Comparison of ENCODE assay signal across 8 mouse cellular contexts in genomic region chr8:83747661-83748346, GRCm38 (mm10). TPM values are rescaled to one million over a fixed set of nuclear protein-coding genes. Genes with fewer than 3 reads are reported as not detected.
A peak's percentile ranks its signal among the peaks of the same experiment; 100 is the strongest.
DNase-seq lines count a peak whose midpoint lies in the region; ATAC-seq and TF ChIP-seq lines count a peak whose summit lies in the region.

No protein-coding gene starts in this region.

- no peaks in the 10 kb centered on the region for H3K27me3 ChIP-seq in C2C12 (ENCODE audit: control insufficient read depth, insufficient read depth, insufficient read length)
- H3K27me3 ChIP-seq in forebrain, embryonic 16.5 days (replicated peaks; ENCODE audit: control insufficient read depth, insufficient read depth, low read length): 0 out of 2 replicates have a peak, but pooled peaks cover 3% of the 10 kb centered on the region

- H3ac ChIP-seq in C2C12 (ENCODE audit: control insufficient read depth, insufficient read length, low read depth): peak overlapping the region; percentile 8

- no peak for TF ChIP-seq CTCF in C2C12 (IDR thresholded peaks at IDR 0.05; ENCODE audit: control insufficient read depth, insufficient read depth, insufficient read length)
- no peak for TF ChIP-seq CTCF in olfactory bulb, adult 2 months (IDR thresholded peaks at IDR 0.05; ENCODE audit: insufficient read depth, low read depth, low read length)

- peak; percentile 85 for ATAC-seq in forebrain, embryonic 16.5 days

- no peaks in the 10 kb centered on the region for H3K9me3 ChIP-seq in forebrain, embryonic 16.5 days (ENCODE audit: control insufficient read depth, low read length)

- intact Hi-C loops in heart, postnatal 25 days (cut with DNase I): loop anchor here (2.0 kb wide), 1 partner anchor 35 kb away; no protein-coding TSS in a partner anchor

- no peaks in the 10 kb centered on the region for H3K36me3 ChIP-seq in C2C12 (ENCODE audit: control insufficient read depth, insufficient read depth)
- H3K36me3 ChIP-seq in forebrain, embryonic 16.5 days (ENCODE audit: control insufficient read depth, insufficient read depth): no peaks in the 10 kb centered on the region

- peaks cover 8% of the 10 kb centered on the region; the same call in 1 of the 2 replicates for H3K4me1 ChIP-seq in forebrain, embryonic 16.5 days (replicated peaks; ENCODE audit: control insufficient read depth, insufficient read depth, low read length)
- peaks cover 15% of the 10 kb centered on the region for H3K4me1 ChIP-seq in olfactory bulb, adult 2 months (ENCODE audit: control insufficient read depth, insufficient read depth, low read length)

- no peak for TF ChIP-seq POLR2A in olfactory bulb, adult 2 months (IDR thresholded peaks at IDR 0.05; ENCODE audit: insufficient read depth, low read depth, low read length)

- no peak overlapping the region for H3K4me3 ChIP-seq in C2C12 (ENCODE audit: insufficient read depth, poor library complexity, severe bottlenecking)
- H3K4me3 ChIP-seq in forebrain, embryonic 16.5 days (replicated peaks; ENCODE audit: low read length): peak overlapping the region; percentile 32
- peak overlapping the region; percentile 12; the same call in 1 of the 2 replicates for H3K4me3 ChIP-seq in olfactory bulb, adult 2 months (ENCODE audit: insufficient read depth, low read depth, low read length)

- peak; percentile 33 to 56 for DNase-seq in adrenal gland, adult 18-20 months (ENCODE audit: low spot score in 2 of 2)
- peak; percentile 73 for DNase-seq in heart, postnatal 25 days (ENCODE audit: low spot score)
- DNase-seq in kidney, postnatal 36 days: peak; percentile 81 to 82
- peak; percentile 87 for DNase-seq in lung, postnatal 14 days
- peak; percentile 69 for DNase-seq in thymus, postnatal 4 days

- no peaks in the 10 kb centered on the region for H3K79me3 ChIP-seq in C2C12 (ENCODE audit: low read depth)

- under 1% methylated on average over 28 of the region's 28 CpGs for WGBS in forebrain, embryonic 16.5 days
- WGBS in olfactory bulb, adult 2 months: 4% methylated on average over 28 of the region's 28 CpGs

- H3K79me2 ChIP-seq in C2C12 (ENCODE audit: control insufficient read depth, insufficient read depth): no peaks in the 10 kb centered on the region

- H3K27ac ChIP-seq in forebrain, embryonic 16.5 days (ENCODE audit: low read length): no peak overlapping the region
- H3K27ac ChIP-seq in olfactory bulb, adult 2 months (ENCODE audit: insufficient read depth, low read depth, low read length): no peak overlapping the region

- H3K4me2 ChIP-seq in forebrain, embryonic 16.5 days (ENCODE audit: low read length): peak overlapping the region; percentile 50

- H3K9ac ChIP-seq in forebrain, embryonic 16.5 days (replicated peaks; ENCODE audit: low read depth, low read length): peak overlapping the region; percentile 47

TF ChIP-seq in C2C12, 6 proteins besides CTCF, POLR2A, EP300 and RAD21:
- no peak for TF ChIP-seq FOSL1 (IDR thresholded peaks at IDR 0.05; ENCODE audit: insufficient read depth, low read length, poor library complexity, severe bottlenecking)

RNA-seq across cellular contexts. Expression of gene Adgre5, which starts 6.7 kb away (rescaled TPM):
- polyA plus RNA-seq in C2C12 (2012; fragmentation: generic; extraction: Trizol): 114 TPM
- total RNA-seq in adrenal gland, adult 18-20 months (2021): 10 to 100 TPM; 23.4 to 35.3 TPM
- polyA plus RNA-seq in forebrain, embryonic 16.5 days (2015; fragmentation: Nextera tagmentation; extraction: Ambion mirVana): 8.1 and 10.8 TPM in 2 replicates
- total RNA-seq in heart, postnatal 25 days (2021): 10 to 100 TPM; 39.4 to 56.9 TPM
- not detected in 2 replicates for polyA plus RNA-seq in olfactory bulb, adult 2 months (2012; ENCODE audit: insufficient read depth, insufficient read length, low replicate concordance, missing spikeins)

RNA-seq across cellular contexts. Expression of gene Ddx39, which starts 32.8 kb away (rescaled TPM):
- 271 TPM for polyA plus RNA-seq in C2C12 (2012; fragmentation: generic; extraction: Trizol)
- total RNA-seq in adrenal gland, adult 18-20 months (2021): 10 to 100 TPM; 17.5 to 20.5 TPM
- 116 TPM in 2 replicates for polyA plus RNA-seq in forebrain, embryonic 16.5 days (2015; fragmentation: Nextera tagmentation; extraction: Ambion mirVana)
- 10 to 100 TPM; 20.0 to 21.6 TPM for total RNA-seq in heart, postnatal 25 days (2021)
- not detected in 2 replicates for polyA plus RNA-seq in olfactory bulb, adult 2 months (2012; ENCODE audit: insufficient read depth, insufficient read length, low replicate concordance, missing spikeins)

RNA-seq across cellular contexts. Expression of gene Pkn1, which starts 48.8 kb away (rescaled TPM):
- 26.6 TPM for polyA plus RNA-seq in C2C12 (2012; fragmentation: generic; extraction: Trizol)
- total RNA-seq in adrenal gland, adult 18-20 months (2021): 100 to 1,000 TPM; 124 to 126 TPM
- polyA plus RNA-seq in forebrain, embryonic 16.5 days (2015; fragmentation: Nextera tagmentation; extraction: Ambion mirVana): 30.7 and 36.0 TPM in 2 replicates
- 10 to 100 TPM; 58.6 to 58.8 TPM for total RNA-seq in heart, postnatal 25 days (2021)
- polyA plus RNA-seq in olfactory bulb, adult 2 months (2012; ENCODE audit: insufficient read depth, insufficient read length, low replicate concordance, missing spikeins): not detected in 2 replicates
